Mouse (Mus musculus): Measurements from ENCODE around the gene Slc1a1.
A peak's percentile ranks its signal among the peaks of the same experiment; 100 is the strongest.

The Slc1a1 gene

DNA sequence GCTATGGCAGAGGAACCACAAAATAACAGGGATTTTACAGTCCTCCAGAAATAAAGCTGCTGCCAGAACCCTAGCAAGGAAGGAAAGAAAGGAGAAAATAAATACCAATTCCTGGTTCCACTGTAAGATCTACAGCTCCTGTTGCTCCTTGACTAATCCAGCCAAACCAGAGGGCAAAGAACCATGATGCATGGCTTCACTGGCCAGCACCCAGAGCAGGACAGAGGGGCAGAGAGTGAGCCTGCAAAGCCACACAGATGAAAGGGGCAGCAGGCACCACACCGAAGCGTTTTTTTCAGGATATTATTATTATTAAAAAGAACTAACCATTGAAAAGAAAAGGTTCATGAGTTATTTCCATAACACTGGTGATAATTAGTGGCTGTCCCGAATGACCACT is 17.2 kb downstream of the Slc1a1 start:
- no peak for DNase-seq (ENCODE audit: low spot score)

DNA sequence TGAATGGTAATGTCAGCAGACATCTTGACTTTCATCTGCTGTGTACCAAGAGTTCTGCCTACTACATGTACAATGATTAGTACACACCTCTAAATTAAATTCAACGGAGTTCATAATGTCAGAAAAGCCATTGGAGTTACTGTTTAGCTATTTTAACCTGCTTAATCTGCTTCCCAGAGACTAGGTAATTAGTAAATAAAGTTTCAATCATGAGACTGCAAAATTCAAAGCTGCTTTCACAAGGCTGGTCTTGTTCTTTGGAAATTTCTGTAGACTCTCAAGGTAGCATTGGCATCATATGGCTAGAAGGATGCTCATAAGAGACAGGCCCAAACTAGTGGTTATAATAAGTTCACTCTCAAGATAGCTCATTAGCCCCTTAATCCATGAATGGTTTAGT is 20.0 kb downstream of the Slc1a1 start:
- no peak for DNase-seq (ENCODE audit: low spot score)

- DNase-seq (ENCODE audit: low spot score), result no peak
Measured at GRCm38 (mm10) chr19:28860246-28860645, 25.4 kb downstream of the Slc1a1 start.

DNA sequence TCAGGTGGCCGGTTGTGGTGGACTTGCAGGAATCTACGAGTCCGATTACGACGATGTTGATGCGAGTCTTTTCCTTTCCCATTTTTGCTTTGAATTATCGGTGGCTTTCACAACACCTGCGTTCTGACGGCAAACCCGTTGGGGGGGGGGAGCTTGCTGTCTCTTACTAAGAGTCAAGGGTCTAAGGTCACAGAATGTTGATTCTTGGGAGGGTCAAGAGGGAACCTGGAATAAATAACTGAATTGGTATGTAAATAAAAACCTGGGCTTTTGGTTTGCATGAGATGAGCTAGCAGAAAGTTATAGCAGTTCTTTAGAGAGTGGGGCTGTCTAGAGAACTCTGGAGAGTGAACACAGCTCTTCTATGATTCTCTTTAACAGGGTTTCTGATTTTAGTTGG is 28.8 kb downstream of the Slc1a1 start:
- no peak for DNase-seq (ENCODE audit: low spot score)

DNA sequence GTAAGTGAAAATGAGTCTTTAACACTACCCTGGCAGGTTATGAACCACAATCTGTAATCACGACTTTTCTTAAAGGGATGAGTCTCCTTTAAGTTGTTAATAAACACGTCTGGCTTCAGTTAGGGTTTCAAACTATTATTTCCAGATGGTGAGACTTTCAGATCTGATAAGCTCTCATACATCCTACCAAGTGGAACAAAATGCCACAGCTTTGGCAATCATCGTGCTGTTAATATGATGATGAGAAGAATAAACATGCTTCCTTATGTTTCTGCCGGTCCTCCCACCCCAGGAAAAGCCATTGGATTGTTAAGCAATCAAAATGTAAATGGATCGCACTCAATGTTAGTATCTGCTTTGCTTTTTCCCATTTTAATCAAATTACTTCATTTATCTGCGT is 30.1 kb downstream of the Slc1a1 start:
- DNase-seq (ENCODE audit: low spot score), result no peak

DNA sequence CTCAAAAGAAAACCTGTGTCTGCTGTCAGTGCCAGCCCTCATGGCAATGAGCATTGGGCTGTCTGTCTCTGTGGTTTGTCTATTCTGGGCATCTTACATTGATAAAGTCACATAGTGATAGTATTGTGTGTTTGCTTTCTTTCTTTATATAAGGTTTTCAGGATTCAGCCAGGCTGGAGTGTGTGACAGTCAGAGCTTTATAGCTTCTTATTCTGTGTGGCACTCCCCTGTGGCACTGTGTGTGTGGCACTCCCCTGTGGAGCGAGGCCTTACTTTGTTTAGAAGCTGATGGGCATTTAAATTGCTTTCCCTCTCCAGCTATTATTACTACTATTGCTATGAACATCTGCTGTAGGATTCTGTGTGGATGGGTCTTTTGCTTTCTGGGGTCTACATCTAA is 30.7 kb downstream of the Slc1a1 start:
- DNase-seq (ENCODE audit: low spot score), result no peak

GRCm38 (mm10) chr19:28869251-28869855 is 34.5 kb downstream of the Slc1a1 start:
- no peak for DNase-seq (ENCODE audit: low spot score)

GRCm38 (mm10) chr19:28870351-28870750 is 35.5 kb downstream of the Slc1a1 start:
- no peak for DNase-seq (ENCODE audit: low spot score)

DNA sequence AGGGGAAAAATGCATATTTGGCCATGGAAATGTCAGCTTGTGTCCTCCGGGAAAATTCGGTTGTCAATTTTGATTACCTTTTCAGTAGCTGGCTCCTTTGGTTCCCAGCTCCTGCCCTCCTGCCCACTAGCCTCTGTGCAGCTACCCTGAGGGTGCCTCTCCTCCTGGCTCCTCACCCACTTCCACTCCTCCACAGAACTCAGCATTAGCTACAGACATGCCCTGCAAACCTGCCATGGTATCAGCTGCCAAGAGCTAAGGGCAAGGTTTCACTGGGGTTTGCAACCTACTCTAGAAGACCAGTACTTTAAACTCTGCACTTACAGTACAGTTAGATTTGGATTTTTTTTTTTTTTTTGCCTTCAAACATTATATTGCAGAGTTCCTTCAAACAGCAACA is 44.6 kb downstream of the Slc1a1 start:
- no peak for DNase-seq (ENCODE audit: low spot score)

- DNase-seq (ENCODE audit: low spot score), result peak; percentile 71
Measured at GRCm38 (mm10) chr19:28883126-28883525, 48.3 kb downstream of the Slc1a1 start.

DNA sequence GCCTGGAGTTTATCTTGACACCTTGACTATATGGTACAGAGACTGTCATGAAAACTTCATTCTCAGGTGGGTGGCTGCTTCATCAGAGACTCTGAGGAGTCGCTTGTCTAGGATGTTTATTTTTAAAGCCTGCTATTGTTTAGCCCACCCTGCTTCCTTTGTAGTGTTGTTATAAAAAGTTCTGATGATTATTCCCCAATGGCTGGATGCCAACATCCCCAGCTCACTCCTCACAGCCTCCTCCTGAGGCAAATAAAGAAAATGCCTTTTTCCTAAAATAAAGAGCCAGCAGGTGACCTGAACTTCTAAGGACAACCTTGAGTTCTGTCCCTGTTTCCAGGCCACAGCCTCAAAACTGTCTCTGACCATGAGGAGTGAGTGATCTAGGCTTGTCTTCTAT is 53.6 kb downstream of the Slc1a1 start:
- DNase-seq (ENCODE audit: low spot score), result no peak

GRCm38 (mm10) chr19:28889251-28889650 is 54.4 kb downstream of the Slc1a1 start:
- no peak for DNase-seq (ENCODE audit: low spot score)

- no peak for DNase-seq (ENCODE audit: low spot score)
Measured at GRCm38 (mm10) chr19:28891238-28891637, 56.4 kb downstream of the Slc1a1 start.

- no peak for DNase-seq (ENCODE audit: low spot score)
Measured at GRCm38 (mm10) chr19:28891864-28892263, 57.0 kb downstream of the Slc1a1 start.

GRCm38 (mm10) chr19:28896639-28897038 is 61.8 kb downstream of the Slc1a1 start:
- no peak for DNase-seq (ENCODE audit: low spot score)

- no peak for DNase-seq (ENCODE audit: low spot score)
Measured at GRCm38 (mm10) chr19:28897497-28897896, 62.6 kb downstream of the Slc1a1 start.

DNA sequence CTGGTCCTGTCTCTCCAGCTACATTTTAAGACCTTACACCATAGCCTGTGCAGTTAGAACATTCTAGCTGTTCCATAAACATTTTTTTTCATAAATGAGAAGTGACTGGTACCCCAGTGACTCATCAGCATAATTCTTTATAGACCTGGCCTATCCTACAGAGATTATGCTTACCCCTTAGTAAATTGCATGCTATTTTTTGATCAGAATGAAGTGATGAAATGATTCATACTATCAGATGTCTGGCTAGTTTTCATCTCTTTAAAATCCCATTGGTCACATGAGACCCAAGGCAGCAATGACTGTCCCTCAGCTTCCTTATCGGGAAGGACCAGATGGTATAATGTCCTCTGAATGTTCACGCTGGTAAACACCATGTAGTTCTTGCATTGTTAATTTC is 65.9 kb downstream of the Slc1a1 start:
- no peak for DNase-seq (ENCODE audit: low spot score)

DNA sequence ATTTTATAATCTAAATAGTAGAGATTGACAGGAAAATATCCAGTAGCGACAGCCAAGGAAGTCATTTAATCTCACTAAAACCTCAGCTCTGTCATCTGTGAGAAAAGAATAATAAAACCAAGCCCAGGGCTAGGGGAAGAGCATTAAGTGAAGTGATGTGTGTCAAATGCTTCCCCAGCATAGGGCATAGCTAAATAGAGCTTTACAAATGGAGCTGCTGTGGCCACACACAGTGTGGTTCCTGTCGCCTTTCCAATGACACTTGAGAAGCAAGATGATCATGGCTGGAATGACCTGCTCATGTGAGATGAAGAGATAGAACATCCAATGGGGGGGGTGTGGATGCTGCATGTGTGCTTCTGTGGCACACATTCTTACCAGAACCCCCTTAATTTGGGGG is 67.3 kb downstream of the Slc1a1 start:
- DNase-seq (ENCODE audit: low spot score), result peak; percentile 32

- no peak for DNase-seq (ENCODE audit: low spot score)
Measured at GRCm38 (mm10) chr19:28902806-28903205, 68.0 kb downstream of the Slc1a1 start.

- no peak for DNase-seq (ENCODE audit: low spot score)
Measured at GRCm38 (mm10) chr19:28903536-28904119, 68.8 kb downstream of the Slc1a1 start.

DNA sequence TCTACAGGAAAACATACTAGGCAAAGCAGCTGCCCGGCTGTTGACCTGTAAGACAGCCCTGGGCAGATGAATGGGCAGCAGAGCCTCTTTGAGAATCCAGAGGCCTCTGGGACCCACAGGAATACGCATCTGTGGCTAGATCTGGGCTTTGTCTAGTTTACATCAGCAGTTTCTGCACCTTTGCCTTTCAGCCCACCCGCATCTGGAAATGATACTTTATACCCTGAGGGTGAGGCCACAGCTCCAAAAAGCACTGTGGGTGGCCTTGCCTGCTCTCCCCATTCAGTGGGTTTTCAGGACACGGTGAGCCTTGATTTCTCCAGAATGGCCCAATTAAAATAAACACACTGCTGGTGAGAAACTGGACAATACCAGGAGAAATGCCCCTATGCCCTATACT is 73.3 kb downstream of the Slc1a1 start:
- no peak for DNase-seq (ENCODE audit: low spot score)

DNA sequence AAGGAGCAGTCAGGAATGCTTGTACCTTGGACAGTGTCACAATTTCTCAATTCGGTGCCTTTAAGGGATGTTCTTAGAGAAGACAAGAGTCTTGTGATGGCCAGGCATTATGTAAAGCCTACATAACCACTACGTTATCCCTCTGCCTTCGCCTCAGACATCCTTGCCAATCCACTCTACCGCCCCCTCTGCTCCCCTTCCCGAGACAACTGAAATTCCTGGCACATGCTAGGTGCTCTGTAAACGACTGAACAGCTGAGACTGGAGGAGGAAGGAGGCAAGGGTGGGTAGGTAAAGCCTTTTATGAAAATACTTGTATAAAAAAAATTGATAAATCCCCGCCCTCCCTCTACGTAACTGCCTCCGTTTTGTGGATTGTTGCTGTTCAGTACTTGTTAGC is 73.8 kb downstream of the Slc1a1 start:
- no peak for DNase-seq (ENCODE audit: low spot score)

- no peak for DNase-seq (ENCODE audit: low spot score)
Measured at GRCm38 (mm10) chr19:28914598-28914997, 79.7 kb downstream of the Slc1a1 start.

- DNase-seq (ENCODE audit: low spot score), result no peak
Measured at GRCm38 (mm10) chr19:28915602-28916250, 80.9 kb downstream of the Slc1a1 start.
